Mouse (Mus musculus) ovary, adult 2 months (tissue): Measurements from ENCODE around the gene Tpo. TPM values are rescaled to one million over a fixed set of nuclear protein-coding genes. Genes with fewer than 3 reads are reported as not detected.

Source experiments
- polyA plus RNA-seq: library from polyadenylated mRNA; depleted of rRNA; stranded (reverse); fragments of >200 nt; gene quantifications from 2 replicates; pipeline ENCODE4 v1.2.3, GENCODE M21; 2012; rRNA removed

Tpo gene
- 0.35 and 0.71 TPM in 2 replicates for polyA plus RNA-seq

GRCm38 (mm10) chr12:30132524-30132923, at the start of gene Tpo:
Gene Tpo (minus strand): TSS chr12:30132624.

Other genes starting within 250 kb of the Tpo start
- 178 TPM in 2 replicates for gene Pxdn, start 195.0 kb downstream of the Tpo start, polyA plus RNA-seq
- 8.9 and 9.1 TPM in 2 replicates for gene Sntg2, start 240.8 kb upstream of the Tpo start, polyA plus RNA-seq